Mouse (Mus musculus): ENCODE measurements around the gene Cd200r1. TPM values are rescaled to one million over a fixed set of nuclear protein-coding genes. Genes with fewer than 3 reads are reported as not detected.

Cd200r1 gene
- total and polyA plus RNA-seq, 3 experiments: 1.4 to 1.6 TPM; not detected in 1

GRCm38 (mm10) chr16:44735676-44736075 lies 29.9 kb upstream of the Cd200r1 start:
- H3K4me1 ChIP-seq (ENCODE audit: control insufficient read depth in 1 of 2, insufficient read depth in 2 of 2, low read length in 2 of 2): no peaks in the 10 kb centered on the region
- no peak for DNase-seq (ENCODE audit: low read depth, low spot score)
- H3K9ac ChIP-seq (ENCODE audit: control insufficient read depth, low read depth, low read length, poor library complexity, severe bottlenecking): no peak overlapping the region
- H3K9me3 ChIP-seq (replicated peaks; ENCODE audit: insufficient read depth, low read length): no peaks in the 10 kb centered on the region
- H3K4me3 ChIP-seq (ENCODE audit: control insufficient read depth in 1 of 2, insufficient read depth in 1 of 2, low read depth in 2 of 2, low read length in 2 of 2): no peak overlapping the region
- 0 out of 4 replicates have a peak, but pooled peaks of 1 of the 2 experiments have one; percentile 4 for TF ChIP-seq POLR2A (IDR thresholded peaks at IDR 0.05; ENCODE audit: control insufficient read depth in 1 of 2, insufficient read depth in 1 of 2, low read depth in 1 of 2, low read length in 2 of 2, poor library complexity in 1 of 2)
- no peak for TF ChIP-seq ZC3H11A (IDR thresholded peaks at IDR 0.05; ENCODE audit: low read depth, low read length)
- TF ChIP-seq SIN3A (IDR thresholded peaks at IDR 0.05; ENCODE audit: low read length): no peak
- H3K36me3 ChIP-seq (ENCODE audit: control insufficient read depth in 1 of 2, insufficient read depth in 2 of 2, low read length in 2 of 2): peaks cover 2 to 9% of the 10 kb centered on the region in 2 experiments
- no peaks in the 10 kb centered on the region for H3K27me3 ChIP-seq (ENCODE audit: control insufficient read depth in 1 of 2, insufficient read depth in 2 of 2, low read length in 2 of 2)
- H3K27ac ChIP-seq (ENCODE audit: control insufficient read depth, low read depth, low read length): no peak overlapping the region
- no peaks in the 10 kb centered on the region for H3K79me2 ChIP-seq (ENCODE audit: control insufficient read depth, insufficient read depth, low read length, poor library complexity)

GRCm38 (mm10) chr16:44736118-44736517 lies 29.4 kb upstream of the Cd200r1 start:
- Histone ChIP-seq H3K9me3 (replicated peaks; ENCODE audit: insufficient read depth, low read length) (no peaks in the 10 kb centered on the region), H3K79me2 (ENCODE audit: control insufficient read depth, insufficient read depth, low read length, poor library complexity) (no peaks in the 10 kb centered on the region), H3K4me1 (ENCODE audit: control insufficient read depth in 1 of 2, insufficient read depth in 2 of 2, low read length in 2 of 2) (no peaks in the 10 kb centered on the region), H3K27ac (ENCODE audit: control insufficient read depth, low read depth, low read length) (no peak overlapping the region), H3K36me3 (ENCODE audit: control insufficient read depth in 1 of 2, insufficient read depth in 2 of 2, low read length in 2 of 2) (peaks cover 2 to 9% of the 10 kb centered on the region in 2 experiments), H3K9ac (ENCODE audit: control insufficient read depth, low read depth, low read length, poor library complexity, severe bottlenecking) (no peak overlapping the region), H3K27me3 (ENCODE audit: control insufficient read depth in 1 of 2, insufficient read depth in 2 of 2, low read length in 2 of 2) (no peaks in the 10 kb centered on the region), H3K4me3 (ENCODE audit: control insufficient read depth in 1 of 2, insufficient read depth in 1 of 2, low read depth in 2 of 2, low read length in 2 of 2) (no peak overlapping the region)
- TF ChIP-seq JUND (IDR thresholded peaks at IDR 0.05; ENCODE audit: low read depth, low read length) (no peak), E2F4 (IDR thresholded peaks at IDR 0.05; ENCODE audit: borderline replicate concordance, low read depth, low read length) (no peak), RCOR1 (IDR thresholded peaks at IDR 0.05; ENCODE audit: low read depth, low read length) (no peak), MAZ (IDR thresholded peaks at IDR 0.05; ENCODE audit: low read depth, low read length) (no peak), POLR2A (IDR thresholded peaks at IDR 0.05; ENCODE audit: control insufficient read depth in 1 of 2, insufficient read depth in 1 of 2, low read depth in 1 of 2, low read length in 2 of 2, poor library complexity in 1 of 2) (no peak), MAX (IDR thresholded peaks at IDR 0.05; ENCODE audit: low read length) (no peak), KAT2A (conservative IDR thresholded peaks at IDR 0.05; ENCODE audit: low read depth, low read length) (no peak), ZKSCAN1 (IDR thresholded peaks at IDR 0.05; ENCODE audit: low read depth, low read length) (no peak), GABPA (IDR thresholded peaks at IDR 0.05; ENCODE audit: low read depth, low read length) (no peak), ELF1 (IDR thresholded peaks at IDR 0.05; ENCODE audit: low read depth, low read length) (no peak), TCF12 (IDR thresholded peaks at IDR 0.05; ENCODE audit: low read depth, low read length) (no peak), TBP (IDR thresholded peaks at IDR 0.05; ENCODE audit: low read depth, low read length) (no peak), POLR2AphosphoS2 (IDR thresholded peaks at IDR 0.05; ENCODE audit: low read length) (no peak), NRF1 (IDR thresholded peaks at IDR 0.05; ENCODE audit: insufficient read depth, low read depth, low read length, poor library complexity, severe bottlenecking) (no peak), HCFC1 (IDR thresholded peaks at IDR 0.05; ENCODE audit: low read depth, low read length) (no peak), GATA1 (IDR thresholded peaks at IDR 0.05; ENCODE audit: low read depth, low read length) (no peak)
- DNase-seq (ENCODE audit: low read depth, low spot score): no peak
